Mouse (Mus musculus) 3134 (cell line): ENCODE data around the gene Nxpe3.

Experiments used
- DNase-seq: peaks from one replicate; pipeline ENCODE4 v3.0.0-alpha.2; 2011; ENCODE audit warnings: low spot score; ENCODE audit not compliant: insufficient read length; ENCODE audit errors: extremely low read depth

Gene Nxpe3

DNA sequence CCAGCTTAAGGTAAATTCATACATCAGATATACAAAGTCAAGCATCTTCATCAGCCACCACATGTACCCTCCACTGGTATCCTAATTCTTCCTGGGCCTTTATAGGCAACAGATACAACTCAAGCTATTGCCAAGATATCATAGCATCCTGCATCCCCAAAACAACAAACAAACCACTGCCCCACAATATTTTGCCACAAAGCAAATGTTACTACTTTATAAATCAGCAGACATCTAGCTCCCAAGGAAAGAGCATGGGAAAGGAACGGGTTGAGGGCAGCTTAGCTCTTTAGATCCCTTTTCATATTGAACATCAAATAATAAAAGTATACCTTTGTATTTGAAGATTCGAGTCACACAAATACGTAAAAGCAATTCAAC is 57.0 kb downstream of the Nxpe3 start:
- no peak for DNase-seq

GRCm38 (mm10) chr16:55837653-55838052 is 57.4 kb downstream of the Nxpe3 start:
- DNase-seq, result peak; percentile 27

- DNase-seq, result no peak
Measured at GRCm38 (mm10) chr16:55837168-55837567, 57.9 kb downstream of the Nxpe3 start.

DNA sequence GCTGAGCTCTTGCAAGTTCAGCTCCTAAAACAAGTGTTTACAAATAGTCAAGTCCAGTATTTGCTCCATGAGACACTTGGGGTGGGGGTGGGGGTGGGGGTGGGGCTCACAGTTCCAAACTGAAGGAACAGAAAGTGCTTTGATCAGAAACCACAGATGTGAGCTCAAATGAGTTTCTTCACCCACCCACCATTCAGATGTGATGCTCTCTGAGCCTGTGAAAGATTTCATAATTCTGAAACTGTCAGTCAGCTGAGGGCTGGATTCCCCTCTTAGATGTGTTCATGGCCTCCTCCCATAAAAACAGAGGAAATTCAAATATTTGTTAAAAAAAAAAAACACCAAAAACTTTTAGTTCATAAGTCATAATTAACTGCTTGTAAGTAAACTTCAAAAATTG is 59.3 kb downstream of the Nxpe3 start:
- no peak for DNase-seq

DNA sequence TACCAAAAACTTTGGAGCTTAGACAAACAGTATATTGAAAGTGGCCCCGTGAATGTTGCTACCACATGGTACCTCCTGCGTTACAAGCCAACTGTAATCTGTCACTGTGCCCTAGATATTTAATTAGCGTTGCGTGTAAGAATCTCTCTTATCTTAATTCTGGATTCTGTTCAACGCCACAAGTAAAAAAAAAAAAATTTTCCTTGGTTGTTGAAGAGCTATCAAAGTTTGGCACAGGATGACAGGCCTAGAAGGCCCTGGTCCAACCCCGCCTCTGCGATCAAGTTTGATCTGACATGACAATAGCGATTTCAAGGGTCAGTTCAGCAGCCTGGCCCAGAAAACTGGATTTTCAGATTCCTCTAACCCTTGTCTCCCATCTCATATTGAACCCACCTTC is 62.5 kb downstream of the Nxpe3 start:
- no peak for DNase-seq

- no peak for DNase-seq
Measured at GRCm38 (mm10) chr16:55832040-55832439, 63.0 kb downstream of the Nxpe3 start.

- DNase-seq, result no peak
Measured at GRCm38 (mm10) chr16:55831451-55831850, 63.6 kb downstream of the Nxpe3 start.

DNA sequence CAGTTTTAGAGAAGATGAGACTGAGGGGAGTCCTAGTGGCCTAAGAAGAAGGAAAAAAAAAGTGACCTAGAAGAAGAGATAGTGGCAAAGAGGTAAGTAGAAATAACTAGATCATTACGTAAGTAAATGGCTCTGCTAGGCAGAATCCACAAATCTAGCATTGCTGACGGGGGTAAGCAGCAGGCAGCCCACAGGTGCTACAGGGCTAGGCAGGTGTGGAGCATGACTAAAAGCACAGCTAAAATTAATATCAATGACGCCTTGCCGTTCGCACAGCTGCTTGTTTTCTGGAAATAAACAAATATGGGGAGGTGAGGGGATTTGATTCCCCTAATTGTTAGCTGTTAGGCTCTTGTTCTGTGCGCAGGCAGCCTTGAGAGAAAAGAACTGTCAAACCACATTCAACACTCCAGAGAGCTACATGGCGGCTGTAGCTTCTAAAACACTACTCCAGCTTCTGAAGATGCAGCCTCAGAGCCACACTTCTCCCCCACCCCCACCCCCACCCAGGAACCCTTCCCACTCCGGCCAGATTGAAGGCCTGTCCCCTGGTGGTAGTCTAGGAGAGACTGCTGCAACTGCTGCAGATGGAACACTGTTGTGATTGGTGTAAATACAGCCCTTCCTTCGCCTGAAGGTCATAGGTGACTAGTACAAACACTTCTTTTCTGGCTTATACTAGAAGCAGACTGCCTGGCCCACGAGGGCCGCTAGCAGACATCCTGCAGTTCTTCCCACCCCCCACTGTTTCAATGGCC is 71.5 kb downstream of the Nxpe3 start:
- peak; percentile 23 for DNase-seq

- no peak for DNase-seq
Measured at GRCm38 (mm10) chr16:55822741-55823397, 72.2 kb downstream of the Nxpe3 start.

- DNase-seq, result peak; percentile 97
Measured at GRCm38 (mm10) chr16:55821997-55822740, 72.9 kb downstream of the Nxpe3 start.

GRCm38 (mm10) chr16:55821571-55821981 is 73.5 kb downstream of the Nxpe3 start:
- no peak for DNase-seq

- peak; percentile 23 for DNase-seq
Measured at GRCm38 (mm10) chr16:55820916-55821570, 74.0 kb downstream of the Nxpe3 start.

DNA sequence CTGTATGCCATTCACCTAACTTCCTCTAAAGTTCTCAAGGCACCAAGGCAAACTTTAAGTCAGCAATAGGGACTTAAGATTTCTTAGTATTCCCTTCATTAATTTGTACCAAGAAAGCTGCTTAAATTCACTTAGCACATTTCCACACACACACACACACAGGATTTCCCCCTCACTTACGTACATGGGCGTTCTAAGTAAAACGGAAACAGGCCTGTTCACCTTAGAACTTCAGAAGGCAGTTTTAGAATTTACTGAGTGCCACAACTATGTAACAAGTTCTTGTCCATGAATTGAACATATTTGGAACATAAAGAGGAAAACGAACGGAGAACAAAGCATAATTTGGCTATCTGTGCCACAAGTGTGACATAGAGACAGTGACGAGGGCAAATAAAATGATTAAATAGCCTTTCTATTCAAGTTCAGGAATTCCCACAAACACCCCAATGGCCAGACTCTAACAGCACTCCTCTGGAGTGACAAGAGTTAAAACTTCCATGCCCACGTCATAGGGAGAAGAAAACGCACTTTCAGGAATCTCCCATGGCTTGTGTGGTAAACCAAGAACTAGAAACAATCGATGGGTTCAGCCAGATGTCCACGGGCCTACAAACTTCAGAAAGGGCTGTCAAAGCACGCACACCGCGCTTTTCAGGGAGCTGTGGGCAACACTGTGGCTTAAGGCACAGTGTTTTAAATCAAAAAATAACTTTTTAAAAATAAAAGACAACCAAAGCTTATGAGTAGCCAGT is 74.7 kb downstream of the Nxpe3 start:
- peak; percentile 29 for DNase-seq

GRCm38 (mm10) chr16:55819186-55819861 is 75.8 kb downstream of the Nxpe3 start:
- peak; percentile 30 for DNase-seq

DNA sequence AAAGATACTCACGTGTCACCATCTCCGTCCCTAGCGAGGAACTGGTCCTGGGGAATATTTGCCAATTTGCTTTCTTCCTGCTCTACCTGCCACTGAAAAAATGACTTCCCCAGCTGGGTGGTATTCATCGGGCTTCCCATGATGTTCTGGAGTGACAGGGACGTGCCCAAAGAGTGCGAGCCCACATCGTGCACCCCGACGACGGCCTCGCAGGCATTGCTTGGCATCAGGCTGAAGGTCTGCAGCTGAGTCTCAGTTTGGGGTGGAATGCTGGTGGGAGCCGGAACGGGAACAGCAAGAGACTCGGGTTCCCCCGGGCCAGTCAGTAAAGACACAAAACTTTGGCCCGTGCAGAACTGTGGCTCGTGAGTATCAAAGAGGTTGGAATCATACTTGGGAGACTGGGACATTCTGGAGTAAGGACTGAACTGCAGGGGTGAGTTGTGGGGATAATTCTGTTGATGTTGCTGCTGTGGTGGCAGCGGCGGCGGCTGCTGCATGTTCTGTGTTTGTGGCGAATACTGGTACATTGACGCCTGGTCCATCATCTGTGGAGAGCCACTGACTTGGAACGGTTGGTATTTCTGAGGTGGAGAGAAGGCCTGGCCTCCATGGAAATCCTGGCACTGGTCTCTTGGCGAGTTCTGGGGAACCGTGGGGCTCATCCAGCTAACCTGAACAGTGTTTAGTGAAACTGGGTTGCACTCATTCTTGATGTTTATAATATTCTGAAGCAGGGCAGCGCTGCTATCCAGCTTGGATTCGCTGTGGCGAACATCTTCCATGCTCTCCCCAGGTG is 77.2 kb downstream of the Nxpe3 start:
- peak; percentile 22 for DNase-seq

DNA sequence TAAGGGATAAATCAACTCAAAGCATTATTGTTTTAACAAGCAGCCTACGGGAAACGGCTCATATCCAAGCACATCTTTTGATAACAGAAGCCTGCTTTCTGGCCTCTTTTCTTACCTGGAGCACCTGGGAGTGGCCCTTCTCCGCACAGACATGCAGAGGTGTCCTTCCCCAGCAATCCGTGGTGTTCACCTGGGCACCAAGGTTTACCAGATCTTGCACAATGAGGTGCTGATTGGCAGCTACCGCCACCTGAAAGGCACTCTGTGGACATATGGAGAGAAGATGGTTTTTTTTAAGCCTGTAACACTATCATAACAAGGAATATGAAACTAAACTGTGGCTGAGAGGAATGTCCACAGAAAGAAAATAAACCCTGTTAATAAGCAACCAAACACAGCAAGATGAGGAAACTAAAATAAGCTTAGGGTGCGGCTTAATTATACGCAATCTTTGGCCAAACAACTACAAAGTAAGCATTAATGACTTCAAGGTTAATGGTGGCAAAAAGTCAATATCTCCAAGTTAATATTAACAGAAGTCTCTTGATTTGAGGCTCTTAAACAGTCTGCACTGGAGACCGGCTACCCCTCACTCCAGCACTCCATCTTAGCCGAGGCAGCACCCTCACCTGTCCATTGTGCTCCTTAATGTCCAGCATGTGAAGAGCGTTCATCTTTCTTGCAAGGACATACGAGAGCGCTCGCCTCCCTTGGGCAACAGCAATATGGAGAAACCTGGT is 78.7 kb downstream of the Nxpe3 start:
- DNase-seq, result no peak

DNA sequence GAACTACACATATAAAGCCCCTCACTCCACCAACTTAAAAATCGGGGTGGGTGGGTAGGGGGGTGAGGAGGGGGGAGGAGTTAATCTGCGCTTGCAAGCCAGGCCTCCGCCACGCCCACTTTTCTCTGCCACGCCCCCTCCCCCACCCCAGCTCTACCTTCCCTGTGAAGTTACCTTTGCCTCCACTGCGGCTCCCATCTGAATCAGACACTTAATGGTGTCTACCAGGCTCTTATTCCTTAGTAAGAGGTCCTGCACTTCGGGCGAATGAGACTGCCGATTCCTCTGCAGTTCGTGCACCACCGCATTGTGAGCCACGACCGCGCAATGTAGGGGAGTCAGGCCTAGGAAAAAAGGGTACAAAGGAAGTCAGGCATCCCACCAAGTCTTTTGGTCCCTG is 79.6 kb downstream of the Nxpe3 start:
- no peak for DNase-seq

- no peak for DNase-seq
Measured at GRCm38 (mm10) chr16:55814686-55815085, 80.4 kb downstream of the Nxpe3 start.
